Mouse (Mus musculus) CH12.LX (cell line): ENCODE results near the gene Rps18. TPM values are rescaled to one million over a fixed set of nuclear protein-coding genes. Genes with fewer than 3 reads are reported as not detected.
"Not testable (repeated sequence)": the region's sequence is repeated elsewhere in the genome, so short reads cannot be mapped to it uniquely, and the experiment has no call there.

Experiments
- DNase-seq: peaks from one replicate; pipeline ENCODE4 v3.0.0-alpha.2; 2013; ENCODE audit errors: extremely low read depth
- H3K27ac ChIP-seq: 2 replicates; pipeline ENCODE4 v1.5.1; 2012; ENCODE audit warnings: low read depth, mild to moderate bottlenecking, control low read depth, moderate library complexity; ENCODE audit not compliant: insufficient read depth
- H3K27me3 ChIP-seq: replicated peaks from 2 replicates; pipeline ENCODE3; 2012; ENCODE audit warnings: inconsistent platforms
- H3K36me3 ChIP-seq, 2 experiments: replicated peaks in 1 of 2; 2 replicates each; pipeline versions ENCODE3 to v1.6.1; 2012; ENCODE audit warnings: inconsistent platforms in 1 of 2, low read length in 1 of 2, mild to moderate bottlenecking in 1 of 2, mixed read lengths in 1 of 2, moderate library complexity in 1 of 2; ENCODE audit not compliant: control insufficient read depth in 1 of 2, insufficient read depth in 1 of 2
- H3K4me1 ChIP-seq, 2 experiments: 2 replicates each; pipeline ENCODE4 v1.6.1; 2012; ENCODE audit warnings: inconsistent platforms in 1 of 2, moderate library complexity in 1 of 2; ENCODE audit not compliant: insufficient read depth in 2 of 2, control insufficient read depth in 1 of 2
- H3K4me2 ChIP-seq: 2 replicates; pipeline ENCODE4 v1.6.1; 2012; ENCODE audit warnings: low read depth, mild to moderate bottlenecking, control low read depth; ENCODE audit not compliant: poor library complexity, insufficient read depth, severe bottlenecking
- H3K4me3 ChIP-seq, 3 experiments: fragments of 150-350 bp in 1 of 3; sonication (generic) in 1 of 3; replicated peaks in 1 of 3; 2 replicates each; pipeline versions ENCODE3 to v1.5.1; 2011 to 2012; ENCODE audit warnings: low read depth in 2 of 3, low read length in 2 of 3, mild to moderate bottlenecking in 2 of 3, moderate library complexity in 2 of 3, control low read depth in 1 of 3, improper control_type of control experiment in 1 of 3, inconsistent platforms in 1 of 3, mixed read lengths in 1 of 3; ENCODE audit not compliant: poor library complexity in 1 of 3
- H3K79me2 ChIP-seq: replicated peaks from 2 replicates; pipeline ENCODE4 v1.6.1; 2012; ENCODE audit warnings: mild to moderate bottlenecking, moderate library complexity; ENCODE audit not compliant: control insufficient read depth, poor library complexity, insufficient read depth, severe bottlenecking; ENCODE audit errors: extremely low read depth
- H3K9ac ChIP-seq: 2 replicates; pipeline ENCODE4 v1.6.1; 2012; ENCODE audit warnings: low read depth, mild to moderate bottlenecking, control low read depth, moderate library complexity; ENCODE audit not compliant: insufficient read depth
- H3K9me3 ChIP-seq: replicated peaks from 2 replicates; pipeline ENCODE3; 2012; ENCODE audit warnings: low read length, inconsistent platforms, mixed read lengths
- CHD2 ChIP-seq: IDR thresholded peaks from 2 replicates; pipeline ENCODE4 v1.6.1; 2011; ENCODE audit warnings: low read length, improper control_type of control experiment
- ELF1 ChIP-seq: IDR thresholded peaks from 2 replicates; pipeline ENCODE4 v1.6.1; 2014; ENCODE audit warnings: low read depth, mild to moderate bottlenecking, inconsistent platforms, low read length, improper control_type of control experiment
- MAFK ChIP-seq: IDR thresholded peaks from 2 replicates; pipeline ENCODE4 v1.6.1; 2011; ENCODE audit warnings: low read length, improper control_type of control experiment; ENCODE audit not compliant: insufficient replicate concordance
- POLR2A ChIP-seq: IDR thresholded peaks from 2 replicates; pipeline ENCODE4 v1.6.1; 2011; ENCODE audit warnings: low read depth, mild to moderate bottlenecking, improper control_type of control experiment, low read length
- TCF12 ChIP-seq: IDR thresholded peaks from 2 replicates; pipeline ENCODE4 v1.6.1; 2014; ENCODE audit warnings: low read depth, mild to moderate bottlenecking, inconsistent platforms, low read length, improper control_type of control experiment
- ZMIZ1 ChIP-seq: IDR thresholded peaks from 2 replicates; pipeline ENCODE4 v1.6.1; 2012; ENCODE audit warnings: low read depth, mild to moderate bottlenecking, inconsistent platforms, low read length, improper control_type of control experiment
- ZNF384 ChIP-seq: IDR thresholded peaks from 2 replicates; pipeline ENCODE4 v1.6.1; 2012; ENCODE audit warnings: low read depth, low read length, improper control_type of control experiment, inconsistent platforms
- dilution Hi-C: fragments of 300-500 bp; cut with MboI; formaldehyde crosslinking; loops from 2 replicates; pipeline ENCODE4 v1.14.3; 2020; ENCODE audit warnings: low sequenced_read_pairs; ENCODE audit not compliant: extremely low pct_unique_long_range_greater_than_20kb, extremely low pct_ligation_motif_present
- in situ Hi-C: fragments of 300-500 bp; cut with MboI; formaldehyde crosslinking; loops from 3 replicates; pipeline ENCODE4 v1.14.3; 2019; ENCODE audit warnings: low sequenced_read_pairs, low pct_ligation_motif_present, low pct_unique_long_range_greater_than_20kb, mixed read lengths
- polyA plus RNA-seq: library from polyadenylated mRNA; unstranded; fragments of >175 nt; gene quantifications from 2 replicates; pipeline ENCODE4 v1.2.1, GENCODE M21; 2012; ENCODE audit warnings: low read depth; ENCODE audit not compliant: insufficient read length
- total RNA-seq, 2 experiments: library from RNA; depleted of rRNA; stranded (reverse); fragments of 300-350 nt in 1 of 2; fragments of >200 nt in 1 of 2; gene quantifications; 2 replicates each; pipeline ENCODE4 v1.2.3; 2012 to 2014

The Rps18 gene
- total and polyA plus RNA-seq, 3 experiments, result 246 to 991 (median 302) TPM

DNA sequence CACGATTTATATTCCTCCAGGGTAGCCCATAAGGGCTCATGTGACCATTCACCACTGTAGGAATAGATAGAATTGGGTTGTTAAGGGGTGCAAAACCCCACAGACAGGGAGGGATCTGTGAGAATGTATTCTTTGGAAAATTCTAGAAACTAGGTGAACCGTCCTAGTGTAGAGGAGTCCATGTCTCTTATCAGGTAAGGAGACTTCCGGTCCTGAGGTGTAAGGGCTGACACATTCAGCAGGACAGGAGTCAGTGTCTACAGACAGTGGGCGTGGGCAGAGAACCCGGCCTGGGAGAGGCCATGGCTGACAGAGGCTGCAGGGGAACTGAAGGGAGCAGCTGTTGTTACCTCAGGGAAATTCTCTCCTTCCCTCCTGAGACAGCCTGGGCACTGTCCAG, 42.9 kb upstream of the Rps18 start:
- H3K4me3 ChIP-seq, result peak overlapping the region; percentile 43 to 71 (median 55)
- peak overlapping the region; percentile 61 for H3K9ac ChIP-seq
- H3K4me1 ChIP-seq, result peaks cover 16 to 28% of the 10 kb centered on the region in 2 experiments
- in situ Hi-C loops, result loop anchor here (10.0 to 25.0 kb wide), 2 partner anchors 1386 to 1464 kb away; partner anchors contain the start of gene H2-Q10
- H3K27me3 ChIP-seq, DNase-seq: not testable (repeated sequence)
- peaks cover 33 to 39% of the 10 kb centered on the region in 2 experiments for H3K36me3 ChIP-seq
- 0 out of 2 replicates have a peak, but pooled peaks have one; percentile 22 for TF ChIP-seq ZNF384
- TF ChIP-seq, all 38 proteins: peak for 1; not testable (repeated sequence) for 37
- H3K9me3 ChIP-seq, dilution Hi-C loops, H3K27ac ChIP-seq: not testable (repeated sequence)
- Histone ChIP-seq H3K4me2 (peak overlapping the region; percentile 91), H3K79me2 (peaks cover 23% of the 10 kb centered on the region)

DNA sequence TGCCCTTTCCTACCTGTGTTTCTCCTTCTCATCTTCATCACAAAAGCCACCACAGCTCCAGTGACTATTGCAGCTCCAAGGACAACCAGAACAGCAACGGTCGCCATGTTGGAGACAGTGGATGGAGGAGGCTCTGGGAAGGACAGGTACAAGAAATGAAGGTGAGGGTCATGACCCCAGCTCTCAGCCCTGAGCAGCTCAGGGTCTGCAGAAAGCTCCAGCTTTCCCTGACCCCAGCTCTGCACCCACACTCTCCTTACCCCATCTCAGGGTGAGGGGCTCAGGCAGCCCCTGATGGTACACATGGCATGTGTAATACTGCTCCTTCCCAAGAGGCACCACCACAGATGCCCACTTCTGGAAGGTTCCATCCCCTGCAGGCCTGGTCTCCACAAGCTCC, 41.2 kb upstream of the Rps18 start:
- H3K4me1 ChIP-seq, result peaks cover 16 to 27% of the 10 kb centered on the region in 2 experiments
- H3K27me3 ChIP-seq, H3K27ac ChIP-seq, H3K9me3 ChIP-seq, H3K9ac ChIP-seq, H3K4me3 ChIP-seq, dilution Hi-C loops, H3K4me2 ChIP-seq, DNase-seq: not testable (repeated sequence)
- peaks cover 23% of the 10 kb centered on the region for H3K79me2 ChIP-seq
- H3K36me3 ChIP-seq, result peaks cover 33 to 41% of the 10 kb centered on the region in 2 experiments
- in situ Hi-C loops, result loop anchor here (10.0 to 25.0 kb wide), 2 partner anchors 1388 to 1465 kb away; partner anchors contain the start of gene H2-Q10

DNA sequence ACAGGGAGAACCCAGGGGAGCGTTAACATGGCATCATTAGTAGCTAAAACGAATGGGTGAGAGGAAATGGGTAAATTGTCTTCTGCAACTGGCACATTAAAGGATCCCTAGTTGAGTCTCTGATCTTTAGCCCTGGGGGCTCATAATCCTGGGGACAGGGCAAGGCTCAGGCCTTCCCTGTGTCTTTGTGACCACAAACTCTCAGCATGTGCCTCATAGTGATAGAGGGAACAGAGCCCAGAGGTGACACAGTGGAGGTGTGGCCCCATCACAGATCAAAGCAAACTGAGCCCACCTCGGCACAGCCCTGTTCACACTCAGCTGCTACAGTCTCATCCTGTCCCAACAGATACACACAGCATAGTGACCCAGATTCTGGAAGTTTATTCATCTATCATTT, 39.9 kb upstream of the Rps18 start:
- dilution Hi-C loops (no loop called here), in situ Hi-C loops (loop anchor here (10.0 to 25.0 kb wide), 2 partner anchors 1389 to 1467 kb away; partner anchors contain the start of gene H2-Q10)
- no peaks in the 10 kb centered on the region for H3K9me3 ChIP-seq
- H3K4me3 ChIP-seq, result no peak overlapping the region
- peaks cover 33 to 41% of the 10 kb centered on the region in 2 experiments for H3K36me3 ChIP-seq
- DNase-seq, result no peak
- H3K79me2 ChIP-seq, result peaks cover 23% of the 10 kb centered on the region
- no peak overlapping the region for H3K4me2 ChIP-seq
- H3K9ac ChIP-seq, result no peak overlapping the region
- H3K27me3 ChIP-seq, result no peaks in the 10 kb centered on the region
- H3K27ac ChIP-seq, result no peak overlapping the region
- TF ChIP-seq TCF12 (no peak), ZMIZ1 (0 out of 2 replicates have a peak, but pooled peaks have one; percentile 39)
- peaks cover 13 to 29% of the 10 kb centered on the region in 2 experiments for H3K4me1 ChIP-seq

- Histone ChIP-seq H3K4me2 (no peak overlapping the region), H3K27me3 (no peaks in the 10 kb centered on the region), H3K4me1 (peaks cover 13 to 29% of the 10 kb centered on the region in 2 experiments), H3K9me3 (no peaks in the 10 kb centered on the region), H3K4me3 (no peak overlapping the region), H3K9ac (no peak overlapping the region), H3K36me3 (peaks cover 33 to 41% of the 10 kb centered on the region in 2 experiments), H3K27ac (no peak overlapping the region), H3K79me2 (peaks cover 22% of the 10 kb centered on the region)
- TF ChIP-seq ZNF384 (no peak), POLR2A (peak; percentile 37; the same call in 1 of the 2 replicates), ELF1 (0 out of 2 replicates have a peak, but pooled peaks have one; percentile 16), ZMIZ1 (0 out of 2 replicates have a peak, but pooled peaks have one; percentile 31), CHD2 (0 out of 2 replicates have a peak, but pooled peaks have one; percentile 14), MAFK (peak; percentile 83)
- in situ Hi-C loops, result loop anchor here (10.0 to 25.0 kb wide), 2 partner anchors 1390 to 1467 kb away; partner anchors contain the start of gene H2-Q10
- no peak for DNase-seq
- dilution Hi-C loops, result no loop called here
Measured at GRCm38 (mm10) chr17:33994959-33995358, 39.2 kb upstream of the Rps18 start.
